Mouse (Mus musculus) leukemia stem cell, adult 10-12 weeks (primary cell): ENCODE results near the gene Celsr3. TPM values are rescaled to one million over a fixed set of nuclear protein-coding genes. Genes with fewer than 3 reads are reported as not detected.

ENCODE experiments used
- polyA plus RNA-seq: library from polyadenylated mRNA; stranded (reverse); fragments of >175 nt; gene quantifications from 2 replicates; pipeline ENCODE4 v1.2.3, GENCODE M21; 2012; ENCODE audit warnings: low replicate concordance

Gene Celsr3
- polyA plus RNA-seq = 0.09 and 0.69 TPM in 2 replicates

DNA sequence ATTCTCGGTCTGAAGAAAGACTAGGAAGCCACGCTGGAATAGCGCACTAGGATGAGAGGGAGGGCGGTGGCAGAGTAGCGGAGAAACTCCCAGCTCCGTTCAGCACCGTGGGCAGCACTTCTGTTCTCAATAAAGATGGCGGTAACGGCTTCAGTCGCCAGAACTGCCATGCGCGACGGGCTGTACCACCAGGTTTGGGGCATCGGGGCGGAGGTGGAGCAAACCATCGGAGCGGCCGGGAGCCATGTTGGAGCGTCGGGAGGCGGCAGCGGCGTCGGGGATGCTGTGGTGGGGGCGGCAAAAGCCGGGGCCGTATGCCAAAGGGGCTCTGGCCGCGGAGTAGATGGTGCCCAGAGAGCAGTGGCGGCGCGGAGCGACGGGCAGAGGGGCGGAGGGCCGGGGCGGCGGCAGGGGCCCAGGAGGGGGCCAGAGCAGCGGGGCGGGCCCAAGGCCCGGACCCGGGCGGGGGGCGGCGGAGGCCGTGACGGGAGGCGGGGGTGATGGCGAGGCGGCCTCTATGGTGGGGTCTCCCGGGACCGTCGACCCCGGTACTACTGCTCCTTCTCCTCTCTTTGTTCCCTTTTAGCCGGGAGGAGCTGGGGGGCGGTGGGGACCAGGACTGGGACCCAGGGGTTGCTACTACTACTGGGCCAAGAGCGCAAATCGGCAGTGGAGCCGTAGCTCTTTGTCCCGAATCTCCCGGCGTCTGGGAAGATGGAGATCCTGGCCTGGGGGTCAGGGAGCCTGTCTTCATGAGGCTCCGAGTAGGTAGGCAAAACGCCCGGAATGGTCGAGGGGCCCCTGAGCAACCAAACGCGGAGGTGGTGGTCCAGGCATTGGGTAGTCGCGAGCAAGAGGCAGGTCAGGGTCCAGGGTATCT is at the start of gene Celsr3:
Gene Celsr3 (plus strand): TSS at position 501 of the 880 bp plus-strand sequence.

DNA sequence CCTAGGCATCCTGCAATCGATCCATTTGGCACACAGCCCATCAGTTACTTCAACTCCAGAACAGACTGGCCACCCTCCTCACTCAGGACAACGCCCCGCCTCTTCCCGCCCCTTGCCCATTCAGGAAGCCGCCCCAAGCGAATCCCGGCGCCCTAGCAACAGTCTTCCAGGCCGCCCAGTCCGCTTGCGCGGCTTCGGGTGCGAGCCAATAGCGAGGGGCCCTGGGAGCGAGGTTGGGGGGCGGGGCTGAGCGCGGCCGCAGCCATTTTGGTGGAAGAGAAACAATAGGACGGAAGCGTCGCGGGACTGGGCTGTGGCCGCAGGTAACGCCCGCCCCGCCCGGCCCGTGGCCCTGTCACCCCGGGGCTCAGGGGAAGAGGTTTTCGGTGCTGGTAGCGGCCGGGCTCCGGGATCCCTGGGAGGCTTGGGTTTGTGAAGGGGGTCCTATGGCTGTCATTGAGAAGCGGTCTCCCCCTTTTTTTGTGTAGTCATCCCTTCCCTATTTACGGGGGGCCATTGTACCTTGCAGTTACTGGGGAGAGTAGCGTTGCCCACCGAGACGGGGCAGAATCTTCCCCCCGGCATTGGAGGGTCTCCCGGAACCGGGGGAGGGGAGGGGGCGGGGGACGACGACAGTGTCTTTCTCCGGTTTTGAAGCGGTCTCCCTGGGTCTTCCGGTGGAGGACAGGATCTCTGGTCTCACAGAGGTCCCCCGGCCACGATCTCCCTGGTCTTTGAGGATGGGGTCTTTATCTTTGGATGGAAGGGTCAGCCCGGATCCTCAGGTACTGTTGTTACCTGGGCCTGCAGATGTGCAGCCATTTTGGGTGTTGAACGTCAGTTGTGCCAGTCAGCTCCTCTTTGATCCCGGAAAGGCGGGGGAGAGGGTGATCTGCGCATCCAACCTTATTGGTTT is 42.3 kb upstream of the Celsr3 start, which contains the start of gene Ip6k2:
Gene Ip6k2 (plus strand): TSS at position 249 of the 916 bp plus-strand sequence.

DNA sequence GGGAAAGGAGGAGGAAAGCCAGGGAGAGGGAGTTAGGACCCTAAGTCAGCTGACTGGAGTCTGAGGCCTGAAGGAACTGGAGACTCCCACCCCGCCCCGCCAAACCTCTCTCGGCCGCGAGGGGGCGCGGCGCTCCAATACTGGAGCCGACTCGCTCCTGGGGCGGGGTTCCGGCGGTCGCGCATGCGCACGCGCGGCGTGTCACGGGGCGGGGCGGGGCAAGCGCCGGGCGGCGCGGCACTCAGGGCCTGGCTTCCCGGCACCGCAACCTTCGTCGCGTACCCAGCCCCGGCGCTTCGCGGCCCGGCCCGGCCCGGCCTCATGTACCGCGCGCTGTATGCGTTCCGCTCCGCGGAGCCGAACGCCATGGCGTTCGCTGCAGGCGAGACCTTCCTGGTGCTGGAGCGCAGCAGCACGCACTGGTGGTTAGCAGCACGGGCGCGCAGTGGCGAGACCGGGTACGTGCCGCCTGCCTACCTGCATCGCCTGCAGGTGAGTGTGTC is 17.9 kb upstream of the Celsr3 start, which contains the start of gene Nckipsd:
Gene Nckipsd (plus strand): TSS at position 206 of the 503 bp plus-strand sequence.

DNA sequence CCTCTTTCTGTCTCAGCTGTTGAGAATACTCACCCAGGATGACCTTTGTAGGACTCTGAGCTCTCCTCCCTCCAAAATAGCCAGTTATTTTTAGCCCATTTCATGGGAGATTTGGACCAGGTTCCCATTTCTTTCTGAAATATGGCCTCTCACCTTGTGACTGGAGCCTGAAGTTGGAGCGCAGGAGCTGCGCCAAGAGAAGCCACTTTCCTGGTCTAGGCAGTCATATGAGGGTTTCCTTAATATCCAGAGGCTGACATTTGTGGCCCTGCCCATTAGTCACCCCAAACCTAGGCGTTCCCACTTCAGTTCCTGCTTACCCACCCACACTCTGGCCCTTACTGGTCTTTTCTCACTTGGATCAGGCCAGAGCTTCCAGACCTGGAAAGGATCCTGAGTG is 26.9 kb downstream of the Celsr3 start, which contains the start of gene Slc26a6:
Gene Slc26a6 (plus strand): TSS at position 308 of the 400 bp plus-strand sequence.

Other genes with a start within 250 kb of the Celsr3 start
- 5.5 and 18.8 TPM in 2 replicates for gene Wdr6, start 247.6 kb upstream of the Celsr3 start, polyA plus RNA-seq
- 1.8 and 2.9 TPM in 2 replicates for gene P4htm, start 228.7 kb upstream of the Celsr3 start, polyA plus RNA-seq
- 99.5 and 180 TPM in 2 replicates for gene Arih2, start 176.9 kb upstream of the Celsr3 start, polyA plus RNA-seq
- gene Slc25a20, start 164.2 kb upstream of the Celsr3 start, polyA plus RNA-seq = 1.6 and 2.5 TPM in 2 replicates
- gene Prkar2a, start 137.0 kb upstream of the Celsr3 start, polyA plus RNA-seq = 15.9 and 24.3 TPM in 2 replicates
- 20.1 and 24.8 TPM in 2 replicates for gene Ip6k2, start 42.5 kb upstream of the Celsr3 start, polyA plus RNA-seq
- gene Nckipsd, start 18.0 kb upstream of the Celsr3 start, polyA plus RNA-seq = 7.7 and 13.2 TPM in 2 replicates
- 5.3 and 8.4 TPM in 2 replicates for gene Slc26a6, start 27.0 kb downstream of the Celsr3 start, polyA plus RNA-seq
- not detected in 2 replicates for gene Tmem89, start 88.3 kb downstream of the Celsr3 start, polyA plus RNA-seq
- gene Uqcrc1, start 110.3 kb downstream of the Celsr3 start, polyA plus RNA-seq = 422 and 705 TPM in 2 replicates
- 1.0 and 1.1 TPM in 2 replicates for gene Col7a1, start 127.3 kb downstream of the Celsr3 start, polyA plus RNA-seq
- gene Ucn2, start 159.7 kb downstream of the Celsr3 start, polyA plus RNA-seq = not detected in 2 replicates
- gene Pfkfb4, start 165.5 kb downstream of the Celsr3 start, polyA plus RNA-seq = 1.0 and 2.1 TPM in 2 replicates
- 2,043 and 2,626 TPM in 2 replicates for gene Shisa5, start 212.2 kb downstream of the Celsr3 start, polyA plus RNA-seq
- gene Trex1, start 233.4 kb downstream of the Celsr3 start, polyA plus RNA-seq = 14.6 and 37.0 TPM in 2 replicates
- gene Atrip, start 247.8 kb downstream of the Celsr3 start, polyA plus RNA-seq = 6.7 and 7.7 TPM in 2 replicates